9 mouse cellular contexts compared by ENCODE assay signal in genomic region chr8:122575286-122575685, GRCm38 (mm10). TPM values are rescaled to one million over a fixed set of nuclear protein-coding genes. Genes with fewer than 3 reads are reported as not detected.
DNase-seq lines count a peak whose midpoint lies in the region; ATAC-seq lines count a peak whose summit lies in the region.
"Had no signal": no experiment of that assay in that cellular context is flagged by ENCODE, and none has a peak within 500 bp of the region (broad histone marks: within the 10 kb centered on the region; RNA-seq: fewer than 3 reads in every experiment).

No protein-coding gene starts in this region.

- H3K9me3 ChIP-seq in heart, embryonic 13.5 days = no peaks in the 10 kb centered on the region
- no peaks in the 10 kb centered on the region for H3K9me3 ChIP-seq in hindbrain, embryonic 14.5 days (ENCODE audit: control insufficient read depth, low read length)
- H3K9me3 ChIP-seq in midbrain, embryonic 11.5 days (ENCODE audit: control insufficient read depth, low read length) = no peaks in the 10 kb centered on the region

- no peak for ATAC-seq in heart, embryonic 13.5 days (ENCODE audit: extremely low read depth, insufficient number of reproducible peaks, low FRiP score, low TSS enrichment)
- no peak for ATAC-seq in hindbrain, embryonic 14.5 days (ENCODE audit: low FRiP score)
- no peak for ATAC-seq in midbrain, embryonic 11.5 days (ENCODE audit: low FRiP score)

- H3K9ac ChIP-seq in heart, embryonic 13.5 days = peak overlapping the region; percentile 86
- peak overlapping the region; percentile 80; the same call in 1 of the 2 replicates for H3K9ac ChIP-seq in hindbrain, embryonic 14.5 days
- H3K9ac ChIP-seq in midbrain, embryonic 11.5 days (ENCODE audit: low read length) = no peak overlapping the region

- 0 out of 2 replicates have a peak, but pooled peaks cover under 1% of the 10 kb centered on the region for H3K27me3 ChIP-seq in heart, embryonic 13.5 days (replicated peaks)
- no peaks in the 10 kb centered on the region for H3K27me3 ChIP-seq in hindbrain, embryonic 14.5 days (ENCODE audit: control insufficient read depth, insufficient read depth, low read length)
- no peaks in the 10 kb centered on the region for H3K27me3 ChIP-seq in midbrain, embryonic 11.5 days (ENCODE audit: control insufficient read depth, insufficient read depth, low read length)

- peak overlapping the region; percentile 89 for H3K4me2 ChIP-seq in heart, embryonic 13.5 days
- H3K4me2 ChIP-seq in hindbrain, embryonic 14.5 days (replicated peaks) = peak overlapping the region; percentile 75
- peak overlapping the region; percentile 2; the same call in 1 of the 2 replicates for H3K4me2 ChIP-seq in midbrain, embryonic 11.5 days

- peak overlapping the region; percentile 62 for H3K27ac ChIP-seq in heart, embryonic 13.5 days (replicated peaks)
- no peak overlapping the region for H3K27ac ChIP-seq in hindbrain, embryonic 14.5 days
- H3K27ac ChIP-seq in midbrain, embryonic 11.5 days (ENCODE audit: low read depth, low read length) = no peak overlapping the region

- H3K4me3 ChIP-seq in heart, embryonic 13.5 days = peak overlapping the region; percentile 75
- H3K4me3 ChIP-seq in hindbrain, embryonic 14.5 days (replicated peaks; ENCODE audit: low read length) = peak overlapping the region; percentile 53; the same call in 1 of the 2 replicates
- no peak overlapping the region for H3K4me3 ChIP-seq in midbrain, embryonic 11.5 days (ENCODE audit: low read depth, low read length)

- peaks cover 45% of the 10 kb centered on the region for H3K4me1 ChIP-seq in heart, embryonic 13.5 days
- H3K4me1 ChIP-seq in hindbrain, embryonic 14.5 days (replicated peaks; ENCODE audit: control insufficient read depth, insufficient read depth, low read length) = peaks cover 22% of the 10 kb centered on the region
- peaks cover 22% of the 10 kb centered on the region for H3K4me1 ChIP-seq in midbrain, embryonic 11.5 days (ENCODE audit: control insufficient read depth, insufficient read depth, low read length)

- no peak for DNase-seq in heart, postnatal 4 days
- peak; percentile 69 for DNase-seq in R1 (ENCODE audit: low read depth, low spot score)
- no peak for DNase-seq in hindbrain, embryonic 14.5 days (ENCODE audit: low spot score)
- DNase-seq in midbrain, embryonic 11.5 days (ENCODE audit: low spot score, missing footprints) = no peak
- DNase-seq in Muller cell, postnatal 12 days (ENCODE audit: inconsistent ontology term) = no peak
- DNase-seq in gastrocnemius, postnatal 10 days = no peak
- no peak for DNase-seq in cerebellum, adult 11-12 months
- DNase-seq: thymus, postnatal 25 days had no signal

- H3K36me3 ChIP-seq in heart, embryonic 13.5 days = peaks cover 45% of the 10 kb centered on the region
- H3K36me3 ChIP-seq in hindbrain, embryonic 14.5 days (replicated peaks; ENCODE audit: control insufficient read depth, insufficient read depth) = peaks cover 7% of the 10 kb centered on the region; the same call in 1 of the 2 replicates
- peaks cover 17% of the 10 kb centered on the region for H3K36me3 ChIP-seq in midbrain, embryonic 11.5 days (ENCODE audit: control insufficient read depth, insufficient read depth, low read length)

- 59% methylated on average over 8 of the region's 8 CpGs for WGBS in heart, embryonic 13.5 days
- WGBS in hindbrain, embryonic 14.5 days = 71% methylated on average over 8 of the region's 8 CpGs
- WGBS in midbrain, embryonic 11.5 days = 75% methylated on average over 8 of the region's 8 CpGs

RNA-seq across cellular contexts. Expression of gene Aprt, which starts 1.4 kb away (rescaled TPM):
- polyA plus RNA-seq in heart, embryonic 13.5 days (2015; fragmentation: Nextera tagmentation; extraction: Ambion mirVana) = 251 and 271 TPM in 2 replicates
- total RNA-seq in heart, postnatal 4 days (2021) = 10 to 100 TPM; 58.5 to 58.8 TPM
- 183 and 187 TPM in 2 replicates for polyA plus RNA-seq in hindbrain, embryonic 14.5 days (2014; fragmentation: Nextera tagmentation; extraction: Ambion mirVana)
- polyA plus RNA-seq in midbrain, embryonic 11.5 days (2014; fragmentation: Nextera tagmentation; extraction: Ambion mirVana) = 176 and 195 TPM in 2 replicates
- 10 to 100 TPM; 41.4 to 45.2 TPM for total RNA-seq in gastrocnemius, postnatal 10 days (2021)

RNA-seq across cellular contexts. Expression of gene Cdt1, which starts 7.5 kb away (rescaled TPM):
- 31.0 and 34.6 TPM in 2 replicates for polyA plus RNA-seq in heart, embryonic 13.5 days (2015; fragmentation: Nextera tagmentation; extraction: Ambion mirVana)
- total RNA-seq in heart, postnatal 4 days (2021) = 10 to 100 TPM; 36.5 to 38.2 TPM
- polyA plus RNA-seq in hindbrain, embryonic 14.5 days (2014; fragmentation: Nextera tagmentation; extraction: Ambion mirVana) = 6.2 and 8.1 TPM in 2 replicates
- polyA plus RNA-seq in midbrain, embryonic 11.5 days (2014; fragmentation: Nextera tagmentation; extraction: Ambion mirVana) = 25.7 and 35.8 TPM in 2 replicates
- total RNA-seq in gastrocnemius, postnatal 10 days (2021) = 1 to 10 TPM; 5.8 to 8.1 TPM

RNA-seq across cellular contexts. Expression of gene Piezo1, which starts 24.2 kb away (rescaled TPM):
- polyA plus RNA-seq in heart, embryonic 13.5 days (2015; fragmentation: Nextera tagmentation; extraction: Ambion mirVana) = 12.9 and 15.4 TPM in 2 replicates
- 10 to 100 TPM; 53.7 to 55.4 TPM for total RNA-seq in heart, postnatal 4 days (2021)
- 3.1 and 3.7 TPM in 2 replicates for polyA plus RNA-seq in hindbrain, embryonic 14.5 days (2014; fragmentation: Nextera tagmentation; extraction: Ambion mirVana)
- 2.8 and 4.3 TPM in 2 replicates for polyA plus RNA-seq in midbrain, embryonic 11.5 days (2014; fragmentation: Nextera tagmentation; extraction: Ambion mirVana)
- 10 to 100 TPM; 24.5 to 30.9 TPM for total RNA-seq in gastrocnemius, postnatal 10 days (2021)

RNA-seq across cellular contexts. Expression of gene Galns, which starts 36.0 kb away (rescaled TPM):
- polyA plus RNA-seq in heart, embryonic 13.5 days (2015; fragmentation: Nextera tagmentation; extraction: Ambion mirVana) = 11.1 and 11.9 TPM in 2 replicates
- 10 to 100 TPM in 1 of 2 experiments, 1 to 10 TPM in 1; 9.2 to 10.6 TPM for total RNA-seq in heart, postnatal 4 days (2021)
- 5.8 and 6.0 TPM in 2 replicates for polyA plus RNA-seq in hindbrain, embryonic 14.5 days (2014; fragmentation: Nextera tagmentation; extraction: Ambion mirVana)
- polyA plus RNA-seq in midbrain, embryonic 11.5 days (2014; fragmentation: Nextera tagmentation; extraction: Ambion mirVana) = 6.0 and 6.4 TPM in 2 replicates
- 1 to 10 TPM; 4.5 to 7.4 TPM for total RNA-seq in gastrocnemius, postnatal 10 days (2021)

RNA-seq across cellular contexts. Expression of gene Trappc2l, which starts 36.2 kb away (rescaled TPM):
- 55.6 and 74.0 TPM in 2 replicates for polyA plus RNA-seq in heart, embryonic 13.5 days (2015; fragmentation: Nextera tagmentation; extraction: Ambion mirVana)
- total RNA-seq in heart, postnatal 4 days (2021) = 10 to 100 TPM; 48.7 to 56.3 TPM
- polyA plus RNA-seq in hindbrain, embryonic 14.5 days (2014; fragmentation: Nextera tagmentation; extraction: Ambion mirVana) = 118 and 130 TPM in 2 replicates
- 43.0 and 43.7 TPM in 2 replicates for polyA plus RNA-seq in midbrain, embryonic 11.5 days (2014; fragmentation: Nextera tagmentation; extraction: Ambion mirVana)
- total RNA-seq in gastrocnemius, postnatal 10 days (2021) = 10 to 100 TPM; 52.7 to 52.8 TPM

Comparison
In these comparisons a context has a peak if more than half of its experiments do, and no peak if none do; other contexts are left out.
1. H3K4me2 ChIP-seq: peak in every context shown above with its lines; median percentile 89 in heart, embryonic 13.5 days; 75 in hindbrain, embryonic 14.5 days; 2 in midbrain, embryonic 11.5 days.